Mouse (Mus musculus) hindbrain, embryonic 13.5 days (tissue): ENCODE measurements at regions not wholly inside any gene's neighbourhood (a gene's known extent, or its start where the extent isn't known, plus 50 kb on each side); places are given as distances from the start of the nearest gene placed in this dataset.

Experiments
- ATAC-seq: fragments of 200-750 bp; cut with Nextera tagmentation; 2 replicates; pipeline ENCODE4 v1.8.0; 2017; ENCODE audit warnings: moderate TSS enrichment; ENCODE audit not compliant: low FRiP score
- H3K27ac ChIP-seq: fragments of 300-500 bp; sonication (generic); 2 replicates; pipeline ENCODE4 v1.5.1; 2015; ENCODE audit warnings: inconsistent platforms, mild to moderate bottlenecking, moderate library complexity
- H3K27me3 ChIP-seq: fragments of 300-500 bp; sonication (generic); 2 replicates; pipeline ENCODE4 v1.6.1; 2015; ENCODE audit warnings: mild to moderate bottlenecking, inconsistent platforms
- H3K36me3 ChIP-seq: fragments of 300-500 bp; sonication (generic); 2 replicates; pipeline ENCODE4 v1.6.1; 2015; ENCODE audit warnings: mild to moderate bottlenecking, inconsistent platforms
- H3K4me1 ChIP-seq: fragments of 300-500 bp; sonication (generic); replicated peaks from 2 replicates; pipeline ENCODE4 v1.6.1; 2015; ENCODE audit warnings: inconsistent platforms
- H3K4me2 ChIP-seq: fragments of 300-500 bp; sonication (generic); 2 replicates; pipeline ENCODE4 v1.6.1; 2015; ENCODE audit warnings: inconsistent platforms, mild to moderate bottlenecking, moderate library complexity
- H3K4me3 ChIP-seq: fragments of 300-500 bp; sonication (generic); 2 replicates; pipeline ENCODE4 v1.5.1; 2015; ENCODE audit warnings: mild to moderate bottlenecking, inconsistent platforms
- H3K9ac ChIP-seq: fragments of 300-500 bp; sonication (generic); 2 replicates; pipeline ENCODE4 v1.6.1; 2015; ENCODE audit warnings: mild to moderate bottlenecking, inconsistent platforms
- H3K9me3 ChIP-seq: fragments of 300-500 bp; sonication (generic); 2 replicates; pipeline ENCODE4 v1.6.1; 2016; ENCODE audit warnings: inconsistent platforms
- WGBS: fragments of 180-500 bp; shearing (Covaris S2); methylation state at CpG from one replicate; pipeline ENCODE4 v1.1.7; 2015; 5-methylcytosine and 5-hydroxymethylcytosine counted together

GRCm38 (mm10) chr10:99377548-99377947 is 114.5 kb downstream of the Dusp6 start:
- no peak overlapping the region for H3K4me3 ChIP-seq
- no peaks in the 10 kb centered on the region for H3K36me3 ChIP-seq
- 0 out of 2 replicates have a peak, but pooled peaks cover 3% of the 10 kb centered on the region for H3K4me1 ChIP-seq
- H3K27me3 ChIP-seq: no peaks in the 10 kb centered on the region
- no peak overlapping the region for H3K9ac ChIP-seq
- no peaks in the 10 kb centered on the region for H3K9me3 ChIP-seq
- no peak overlapping the region for H3K4me2 ChIP-seq
- no peak overlapping the region for H3K27ac ChIP-seq
- no peak for ATAC-seq
- WGBS: 80% methylated on average over 4 of the region's 4 CpGs

GRCm38 (mm10) chr10:99379156-99379555 is 116.1 kb downstream of the Dusp6 start:
- no peaks in the 10 kb centered on the region for H3K9me3 ChIP-seq
- H3K36me3 ChIP-seq: no peaks in the 10 kb centered on the region
- H3K9ac ChIP-seq: no peak overlapping the region
- ATAC-seq: no peak
- 58% methylated on average over 1 of the region's 1 CpGs for WGBS
- H3K27ac ChIP-seq: no peak overlapping the region
- H3K4me1 ChIP-seq: 0 out of 2 replicates have a peak, but pooled peaks cover 3% of the 10 kb centered on the region
- H3K4me2 ChIP-seq: no peak overlapping the region
- no peaks in the 10 kb centered on the region for H3K27me3 ChIP-seq
- H3K4me3 ChIP-seq: no peak overlapping the region

- Histone ChIP-seq H3K27ac (no peak overlapping the region), H3K4me2 (no peak overlapping the region), H3K4me3 (no peak overlapping the region), H3K27me3 (no peaks in the 10 kb centered on the region), H3K9me3 (no peaks in the 10 kb centered on the region), H3K36me3 (no peaks in the 10 kb centered on the region), H3K9ac (no peak overlapping the region), H3K4me1 (0 out of 2 replicates have a peak, but pooled peaks cover 3% of the 10 kb centered on the region)
- 84% methylated on average over 4 of the region's 4 CpGs for WGBS
- ATAC-seq: no peak
These were observed 117.1 kb downstream of the Dusp6 start for GRCm38 (mm10) chr10:99380170-99380569.

DNA sequence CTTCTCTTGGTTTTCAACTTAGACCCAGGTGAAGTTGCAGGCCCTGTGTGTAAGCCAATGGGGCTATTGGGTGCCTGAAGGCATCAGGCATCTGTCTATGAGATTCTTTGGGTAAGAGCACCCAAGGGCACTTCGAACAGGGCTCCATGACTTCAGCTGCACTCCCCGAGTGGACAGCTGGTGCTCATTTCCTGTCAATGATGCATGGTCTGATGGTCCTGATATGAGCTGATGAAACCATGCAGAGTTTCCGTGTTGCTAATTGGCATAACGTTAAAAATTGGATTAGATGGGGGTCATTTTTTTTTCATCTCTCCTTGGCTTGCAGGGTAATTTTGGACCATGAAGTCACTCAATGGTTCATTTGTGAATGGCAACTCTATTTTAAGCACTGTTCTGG is 120.0 kb downstream of the Dusp6 start:
- Histone ChIP-seq H3K4me3 (no peak overlapping the region), H3K36me3 (no peaks in the 10 kb centered on the region), H3K4me1 (no peaks in the 10 kb centered on the region), H3K9ac (no peak overlapping the region), H3K4me2 (no peak overlapping the region), H3K27ac (no peak overlapping the region), H3K9me3 (no peaks in the 10 kb centered on the region), H3K27me3 (no peaks in the 10 kb centered on the region)
- 47% methylated on average over 4 of the region's 4 CpGs for WGBS
- no peak for ATAC-seq

- Histone ChIP-seq H3K9me3 (no peaks in the 10 kb centered on the region), H3K36me3 (no peaks in the 10 kb centered on the region), H3K9ac (no peak overlapping the region), H3K4me3 (no peak overlapping the region), H3K4me2 (no peak overlapping the region), H3K27ac (no peak overlapping the region), H3K4me1 (no peaks in the 10 kb centered on the region), H3K27me3 (no peaks in the 10 kb centered on the region)
- WGBS: 95% methylated on average over 6 of the region's 6 CpGs
- no peak for ATAC-seq
These were observed 121.3 kb downstream of the Dusp6 start for GRCm38 (mm10) chr10:99384366-99384765.

GRCm38 (mm10) chr10:99384851-99385250 is 121.8 kb downstream of the Dusp6 start:
- Histone ChIP-seq H3K9me3 (no peaks in the 10 kb centered on the region), H3K27me3 (no peaks in the 10 kb centered on the region), H3K4me2 (no peak overlapping the region), H3K9ac (no peak overlapping the region), H3K4me1 (no peaks in the 10 kb centered on the region), H3K4me3 (no peak overlapping the region), H3K36me3 (no peaks in the 10 kb centered on the region), H3K27ac (no peak overlapping the region)
- 88% methylated on average over 4 of the region's 4 CpGs for WGBS
- no peak for ATAC-seq

DNA sequence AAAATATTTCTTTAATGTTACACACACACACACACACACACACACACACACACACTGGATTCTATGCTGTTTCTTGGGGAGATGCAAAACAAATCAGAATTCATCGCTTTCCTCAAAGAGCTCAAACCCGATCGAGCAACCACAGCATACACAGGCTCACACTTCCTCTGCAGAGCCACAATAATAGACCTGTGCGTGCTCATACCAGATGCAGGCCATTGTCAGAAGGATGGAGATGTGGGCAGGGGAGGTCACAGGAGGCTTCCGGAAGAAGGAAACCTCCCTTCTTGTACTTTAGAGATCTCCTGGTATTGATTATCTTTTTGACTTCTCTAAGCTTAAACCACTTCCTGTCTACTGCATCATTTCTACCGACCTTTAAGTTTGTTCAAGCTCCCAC is 122.8 kb downstream of the Dusp6 start:
- WGBS: 87% methylated on average over 6 of the region's 6 CpGs

DNA sequence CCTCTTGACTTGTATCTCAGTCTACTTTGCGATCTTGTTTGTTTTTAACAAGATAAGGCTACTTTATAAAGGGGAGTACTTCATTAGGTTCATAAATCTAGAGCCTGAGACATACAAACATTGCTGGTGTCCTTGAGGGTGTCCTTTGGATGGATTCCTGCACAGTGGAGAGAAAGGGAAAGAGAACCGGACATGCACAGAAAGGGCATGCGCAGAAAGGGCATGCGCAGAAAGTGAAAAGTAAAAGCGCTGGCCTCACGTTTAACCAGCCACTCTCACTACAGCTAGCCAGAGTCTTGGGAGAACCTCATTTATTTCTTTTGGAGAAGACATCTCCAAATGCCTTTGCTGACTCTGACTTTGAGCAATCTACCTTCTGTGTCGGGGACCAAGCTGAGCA is 125.5 kb downstream of the Dusp6 start:
- no peak for ATAC-seq
- no peak overlapping the region for H3K4me3 ChIP-seq
- no peaks in the 10 kb centered on the region for H3K4me1 ChIP-seq
- H3K36me3 ChIP-seq: no peaks in the 10 kb centered on the region
- no peak overlapping the region for H3K27ac ChIP-seq
- WGBS: 93% methylated on average over 7 of the region's 7 CpGs
- H3K9ac ChIP-seq: no peak overlapping the region
- H3K27me3 ChIP-seq: no peaks in the 10 kb centered on the region
- H3K4me2 ChIP-seq: no peak overlapping the region
- no peaks in the 10 kb centered on the region for H3K9me3 ChIP-seq

More for the DNA sequence above, 122.8 kb downstream of the Dusp6 start:
- Histone ChIP-seq H3K36me3 (no peaks in the 10 kb centered on the region), H3K27me3 (no peaks in the 10 kb centered on the region), H3K9me3 (no peaks in the 10 kb centered on the region), H3K9ac (no peak overlapping the region), H3K4me2 (no peak overlapping the region), H3K4me3 (no peak overlapping the region), H3K4me1 (no peaks in the 10 kb centered on the region), H3K27ac (no peak overlapping the region)
- ATAC-seq: no peak

DNA sequence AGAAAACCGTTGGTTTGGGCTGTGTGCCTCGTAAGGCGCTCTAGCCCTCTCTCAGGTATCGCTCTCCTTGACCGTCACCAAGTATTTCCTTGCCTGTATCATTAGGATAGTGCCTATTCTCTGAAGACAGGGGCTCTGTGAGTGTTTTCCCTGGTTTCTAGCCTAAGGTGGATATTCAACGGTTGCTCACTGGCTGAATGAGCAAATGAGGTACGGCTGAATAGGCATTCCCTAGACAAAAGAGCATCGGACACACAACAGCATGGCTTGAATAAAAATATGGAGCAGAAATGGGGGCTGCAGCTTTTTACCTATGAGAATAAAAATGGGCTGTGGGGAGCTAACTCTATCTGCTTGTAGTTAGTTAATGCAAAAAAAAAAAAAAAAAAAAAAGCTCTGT is 126.0 kb downstream of the Dusp6 start:
- H3K4me2 ChIP-seq: no peak overlapping the region
- H3K36me3 ChIP-seq: no peaks in the 10 kb centered on the region
- H3K27me3 ChIP-seq: no peaks in the 10 kb centered on the region
- no peaks in the 10 kb centered on the region for H3K9me3 ChIP-seq
- H3K4me1 ChIP-seq: no peaks in the 10 kb centered on the region
- no peak overlapping the region for H3K9ac ChIP-seq
- no peak for ATAC-seq
- 68% methylated on average over 8 of the region's 8 CpGs for WGBS
- H3K27ac ChIP-seq: no peak overlapping the region
- H3K4me3 ChIP-seq: no peak overlapping the region

- no peak for ATAC-seq
- no peaks in the 10 kb centered on the region for H3K36me3 ChIP-seq
- 70% methylated on average over 7 of the region's 7 CpGs for WGBS
- no peak overlapping the region for H3K27ac ChIP-seq
- H3K9ac ChIP-seq: no peak overlapping the region
- no peak overlapping the region for H3K4me3 ChIP-seq
- no peaks in the 10 kb centered on the region for H3K4me1 ChIP-seq
- H3K9me3 ChIP-seq: no peaks in the 10 kb centered on the region
- H3K27me3 ChIP-seq: no peaks in the 10 kb centered on the region
- no peak overlapping the region for H3K4me2 ChIP-seq
These were observed 127.7 kb downstream of the Dusp6 start for GRCm38 (mm10) chr10:99390609-99391183.

DNA sequence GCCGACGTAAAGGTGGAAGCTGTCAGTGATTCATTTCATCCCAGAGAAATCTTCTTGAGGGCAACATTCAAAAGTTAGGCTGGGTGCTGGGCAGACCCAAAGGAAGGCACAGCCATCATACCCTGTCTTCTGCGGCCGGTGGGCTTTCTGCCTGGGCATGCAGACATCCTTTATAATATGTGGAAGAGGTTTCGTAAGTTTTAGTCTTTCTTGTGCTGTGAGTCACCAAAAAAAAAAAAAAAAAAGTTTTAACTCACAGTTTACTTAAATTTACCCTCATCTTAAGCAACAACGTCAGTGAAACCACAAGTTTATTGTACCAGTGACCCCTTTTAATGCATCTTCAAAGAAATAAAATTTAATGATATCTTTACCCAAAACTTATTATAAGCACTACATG is 128.7 kb downstream of the Dusp6 start:
- Histone ChIP-seq H3K4me2 (no peak overlapping the region), H3K9me3 (no peaks in the 10 kb centered on the region), H3K36me3 (no peaks in the 10 kb centered on the region), H3K4me1 (no peaks in the 10 kb centered on the region), H3K4me3 (no peak overlapping the region), H3K27ac (no peak overlapping the region), H3K9ac (no peak overlapping the region), H3K27me3 (no peaks in the 10 kb centered on the region)
- WGBS: 93% methylated on average over 6 of the region's 6 CpGs
- no peak for ATAC-seq

GRCm38 (mm10) chr10:99392979-99393378 is 129.9 kb downstream of the Dusp6 start:
- WGBS: 85% methylated on average over 5 of the region's 5 CpGs
- H3K4me2 ChIP-seq: no peak overlapping the region

DNA sequence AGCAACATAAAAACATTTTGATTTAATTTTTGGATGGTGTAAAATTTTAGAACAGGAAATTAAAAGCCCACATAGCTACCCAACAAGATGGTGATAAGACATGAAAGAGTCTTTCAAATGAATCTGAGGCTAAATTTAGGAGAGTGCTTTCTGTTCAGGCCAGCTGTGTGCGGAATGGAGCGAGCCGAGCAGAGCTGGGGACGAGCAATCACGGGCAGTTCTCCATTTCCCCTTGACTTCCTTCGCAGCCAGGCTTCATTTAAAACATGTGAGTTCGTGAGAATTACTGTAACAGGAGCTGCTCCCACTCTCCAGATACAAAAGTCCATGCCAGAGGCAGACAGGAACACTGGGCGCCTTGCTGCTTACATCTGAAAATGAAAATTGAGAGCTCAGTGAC is 130.5 kb downstream of the Dusp6 start:
- H3K9me3 ChIP-seq: no peaks in the 10 kb centered on the region
- H3K9ac ChIP-seq: no peak overlapping the region
- H3K4me3 ChIP-seq: no peak overlapping the region
- no peaks in the 10 kb centered on the region for H3K27me3 ChIP-seq
- 71% methylated on average over 8 of the region's 8 CpGs for WGBS
- H3K4me2 ChIP-seq: no peak overlapping the region
- H3K36me3 ChIP-seq: no peaks in the 10 kb centered on the region
- ATAC-seq: no peak
- no peak overlapping the region for H3K27ac ChIP-seq
- H3K4me1 ChIP-seq: no peaks in the 10 kb centered on the region

More at GRCm38 (mm10) chr10:99392979-99393378, 129.9 kb downstream of the Dusp6 start:
- H3K4me1 ChIP-seq: no peaks in the 10 kb centered on the region
- H3K4me3 ChIP-seq: no peak overlapping the region
- H3K9me3 ChIP-seq: no peaks in the 10 kb centered on the region
- H3K36me3 ChIP-seq: no peaks in the 10 kb centered on the region
- ATAC-seq: no peak
- no peak overlapping the region for H3K27ac ChIP-seq
- no peaks in the 10 kb centered on the region for H3K27me3 ChIP-seq
- H3K9ac ChIP-seq: no peak overlapping the region
